Mouse (Mus musculus) liver, embryonic 16.5 days (tissue): Measurements from ENCODE around the gene A530084C06Rik. TPM values are rescaled to one million over a fixed set of nuclear protein-coding genes. Genes with fewer than 3 reads are reported as not detected.
A peak's percentile ranks its signal among the peaks of the same experiment; 100 is the strongest.

Source experiments
- ATAC-seq: fragments of 200-750 bp; cut with Nextera tagmentation; 2 replicates; pipeline ENCODE4 v1.8.0; 2017; ENCODE audit warnings: low read depth, mild to moderate bottlenecking, moderate number of reproducible peaks, moderate library complexity
- H3K27ac ChIP-seq: fragments of 300-500 bp; sonication (generic); 2 replicates; pipeline ENCODE4 v1.5.1; 2014; ENCODE audit warnings: mild to moderate bottlenecking, low read length
- H3K27me3 ChIP-seq: fragments of 300-500 bp; sonication (generic); 2 replicates; pipeline ENCODE4 v1.6.1; 2014; ENCODE audit warnings: low read depth, low read length, mixed read lengths; ENCODE audit not compliant: control insufficient read depth, insufficient read depth
- H3K36me3 ChIP-seq: fragments of 300-500 bp; sonication (generic); 2 replicates; pipeline ENCODE4 v1.6.1; 2014; ENCODE audit warnings: mild to moderate bottlenecking; ENCODE audit not compliant: control insufficient read depth, insufficient read depth
- H3K4me1 ChIP-seq: fragments of 300-500 bp; sonication (generic); 2 replicates; pipeline ENCODE4 v1.6.1; 2014; ENCODE audit warnings: low read depth, low read length, mixed read lengths; ENCODE audit not compliant: control insufficient read depth
- H3K4me2 ChIP-seq: fragments of 300-500 bp; sonication (generic); 2 replicates; pipeline ENCODE4 v1.6.1; 2014; ENCODE audit warnings: low read depth, low read length, mixed read lengths
- H3K4me3 ChIP-seq: fragments of 300-500 bp; sonication (generic); 2 replicates; pipeline ENCODE4 v1.5.1; 2014; ENCODE audit warnings: low read depth, mild to moderate bottlenecking, low read length
- H3K9ac ChIP-seq: fragments of 300-500 bp; sonication (generic); 2 replicates; pipeline ENCODE4 v1.6.1; 2014; ENCODE audit warnings: low read depth, low read length
- H3K9me3 ChIP-seq: fragments of 300-500 bp; sonication (generic); replicated peaks from 2 replicates; pipeline ENCODE4 v1.6.1; 2016; ENCODE audit warnings: low read length; ENCODE audit not compliant: control insufficient read depth
- WGBS: fragments of 180-500 bp; shearing (Covaris S2); extraction: QIAGEN DNeasy Blood & Tissue Kit; methylation state at CpG from one replicate; pipeline ENCODE4 v1.1.7; 2014; ENCODE audit not compliant: insufficient replicate concordance; 5-methylcytosine and 5-hydroxymethylcytosine counted together
- polyA plus RNA-seq: library from polyadenylated mRNA; unstranded; fragments of >200 nt; fragmentation: Nextera tagmentation; extraction: Ambion mirVana; gene quantifications from 2 replicates; pipeline ENCODE4 v1.2.1, GENCODE M21; 2015

The A530084C06Rik gene
- polyA plus RNA-seq, 1 experiment from 2014 or later: not detected

- H3K4me1 ChIP-seq: no peaks in the 10 kb centered on the region; the same call in 1 of the 2 replicates
- H3K4me2 ChIP-seq: no peak overlapping the region
- H3K27ac ChIP-seq: peak overlapping the region; percentile 71
- no peaks in the 10 kb centered on the region for H3K9me3 ChIP-seq
- no peak overlapping the region for H3K4me3 ChIP-seq
- H3K9ac ChIP-seq: no peak overlapping the region
- 57% methylated on average over 9 of the region's 9 CpGs for WGBS
- ATAC-seq: peak; percentile 97
- H3K27me3 ChIP-seq: no peaks in the 10 kb centered on the region
- no peaks in the 10 kb centered on the region for H3K36me3 ChIP-seq
Observed at GRCm38 (mm10) chr13:31547610-31548009, 11.5 kb downstream of the A530084C06Rik start.

GRCm38 (mm10) chr13:31547204-31547603 is 11.9 kb downstream of the A530084C06Rik start:
- no peaks in the 10 kb centered on the region for H3K36me3 ChIP-seq
- H3K27me3 ChIP-seq: no peaks in the 10 kb centered on the region
- ATAC-seq: no peak
- no peak overlapping the region for H3K4me3 ChIP-seq
- 60% methylated on average over 3 of the region's 3 CpGs for WGBS
- peak overlapping the region; percentile 2; the same call in 1 of the 2 replicates for H3K27ac ChIP-seq
- no peaks in the 10 kb centered on the region; the same call in 1 of the 2 replicates for H3K4me1 ChIP-seq
- no peaks in the 10 kb centered on the region for H3K9me3 ChIP-seq
- H3K9ac ChIP-seq: no peak overlapping the region
- H3K4me2 ChIP-seq: no peak overlapping the region

- ATAC-seq: no peak
- Histone ChIP-seq H3K4me2 (no peak overlapping the region), H3K36me3 (no peaks in the 10 kb centered on the region), H3K27me3 (no peaks in the 10 kb centered on the region), H3K4me3 (no peak overlapping the region), H3K4me1 (no peaks in the 10 kb centered on the region; the same call in 1 of the 2 replicates), H3K27ac (peak overlapping the region; percentile 55), H3K9me3 (no peaks in the 10 kb centered on the region), H3K9ac (no peak overlapping the region)
- 46% methylated on average over 2 of the region's 2 CpGs for WGBS
Observed at GRCm38 (mm10) chr13:31546784-31547183, 12.3 kb downstream of the A530084C06Rik start.

- Histone ChIP-seq H3K9me3 (no peaks in the 10 kb centered on the region), H3K27ac (no peak overlapping the region), H3K36me3 (no peaks in the 10 kb centered on the region), H3K9ac (no peak overlapping the region), H3K4me1 (no peaks in the 10 kb centered on the region; the same call in 1 of the 2 replicates), H3K4me3 (no peak overlapping the region), H3K4me2 (no peak overlapping the region), H3K27me3 (no peaks in the 10 kb centered on the region)
- 62% methylated on average over 5 of the region's 5 CpGs for WGBS
- no peak for ATAC-seq
Observed at GRCm38 (mm10) chr13:31543021-31543420, 16.1 kb downstream of the A530084C06Rik start.

GRCm38 (mm10) chr13:31534726-31535125 is 24.4 kb downstream of the A530084C06Rik start:
- H3K4me2 ChIP-seq: no peak overlapping the region
- H3K36me3 ChIP-seq: no peaks in the 10 kb centered on the region
- no peaks in the 10 kb centered on the region for H3K4me1 ChIP-seq
- H3K27me3 ChIP-seq: no peaks in the 10 kb centered on the region
- no peaks in the 10 kb centered on the region for H3K9me3 ChIP-seq
- H3K4me3 ChIP-seq: no peak overlapping the region
- 70% methylated on average over 4 of the region's 4 CpGs for WGBS
- H3K9ac ChIP-seq: no peak overlapping the region
- no peak overlapping the region for H3K27ac ChIP-seq
- ATAC-seq: no peak

GRCm38 (mm10) chr13:31531651-31532061 is 27.5 kb downstream of the A530084C06Rik start:
- peak overlapping the region; percentile 41; the same call in 1 of the 2 replicates for H3K27ac ChIP-seq

GRCm38 (mm10) chr13:31531186-31531585 is 27.9 kb downstream of the A530084C06Rik start:
- no peaks in the 10 kb centered on the region for H3K36me3 ChIP-seq
- H3K27ac ChIP-seq: peak overlapping the region; percentile 41; the same call in 1 of the 2 replicates
- H3K27me3 ChIP-seq: no peaks in the 10 kb centered on the region
- H3K9ac ChIP-seq: no peak overlapping the region
- H3K4me2 ChIP-seq: no peak overlapping the region
- H3K9me3 ChIP-seq: no peaks in the 10 kb centered on the region
- H3K4me1 ChIP-seq: no peaks in the 10 kb centered on the region
- no peak overlapping the region for H3K4me3 ChIP-seq
- peak; percentile 81 for ATAC-seq
- 45% methylated on average over 5 of the region's 5 CpGs for WGBS

More at GRCm38 (mm10) chr13:31531651-31532061, 27.5 kb downstream of the A530084C06Rik start:
- H3K27me3 ChIP-seq: no peaks in the 10 kb centered on the region
- H3K4me2 ChIP-seq: 0 out of 2 replicates have a peak overlapping the region, but pooled peaks have one; percentile 13
- H3K36me3 ChIP-seq: no peaks in the 10 kb centered on the region
- no peaks in the 10 kb centered on the region for H3K9me3 ChIP-seq
- H3K9ac ChIP-seq: no peak overlapping the region
- H3K4me1 ChIP-seq: no peaks in the 10 kb centered on the region
- WGBS: 25% methylated on average over 8 of the region's 8 CpGs
- peak; percentile 35; the same call in 1 of the 2 replicates for ATAC-seq
- H3K4me3 ChIP-seq: no peak overlapping the region

GRCm38 (mm10) chr13:31524976-31525375 is 34.2 kb downstream of the A530084C06Rik start:
- no peak for ATAC-seq
- Histone ChIP-seq H3K4me2 (no peak overlapping the region), H3K4me1 (no peaks in the 10 kb centered on the region), H3K27ac (no peak overlapping the region), H3K4me3 (no peak overlapping the region), H3K27me3 (no peaks in the 10 kb centered on the region), H3K9me3 (no peaks in the 10 kb centered on the region), H3K9ac (no peak overlapping the region), H3K36me3 (no peaks in the 10 kb centered on the region)
- 63% methylated on average over 4 of the region's 4 CpGs for WGBS

GRCm38 (mm10) chr13:31518971-31519370 is 40.2 kb downstream of the A530084C06Rik start:
- no peak overlapping the region for H3K4me3 ChIP-seq
- H3K9me3 ChIP-seq: no peaks in the 10 kb centered on the region
- H3K4me2 ChIP-seq: no peak overlapping the region; the same call in 1 of the 2 replicates
- no peaks in the 10 kb centered on the region for H3K36me3 ChIP-seq
- peak; percentile 60 for ATAC-seq
- no peak overlapping the region for H3K9ac ChIP-seq
- H3K27me3 ChIP-seq: no peaks in the 10 kb centered on the region
- WGBS: 58% methylated on average over 9 of the region's 9 CpGs
- H3K27ac ChIP-seq: 0 out of 2 replicates have a peak overlapping the region, but pooled peaks have one; percentile 33
- H3K4me1 ChIP-seq: no peaks in the 10 kb centered on the region; the same call in 1 of the 2 replicates
